23 mouse cellular contexts compared by ENCODE assay signal in genomic region chr4:137271856-137272255, GRCm38 (mm10). TPM values are rescaled to one million over a fixed set of nuclear protein-coding genes. Genes with fewer than 3 reads are reported as not detected.
"Had no signal": no experiment of that assay in that cellular context is flagged by ENCODE, and none has a peak within 500 bp of the region (broad histone marks: within the 10 kb centered on the region; RNA-seq: fewer than 3 reads in every experiment).

No protein-coding gene starts in this region.

- ATAC-seq: liver, postnatal 0 days; lung, postnatal 0 days; midbrain, embryonic 15.5 days had no signal

- H3K4me1 ChIP-seq: limb, embryonic 12.5 days had no signal

- H3K4me3 ChIP-seq: limb, embryonic 12.5 days; limb, embryonic 15.5 days; midbrain, embryonic 12.5 days; midbrain, embryonic 15.5 days; neural tube, embryonic 12.5 days; neural tube, embryonic 15.5 days had no signal

- H3K4me2 ChIP-seq: limb, embryonic 12.5 days; limb, embryonic 15.5 days; liver, embryonic 11.5 days; lung, embryonic 14.5 days; midbrain, embryonic 12.5 days; midbrain, embryonic 15.5 days; neural tube, embryonic 12.5 days; neural tube, embryonic 15.5 days had no signal

- H3K27ac ChIP-seq: limb, embryonic 12.5 days; limb, embryonic 15.5 days; liver, embryonic 14.5 days; macrophage; midbrain, embryonic 12.5 days; midbrain, embryonic 15.5 days; neural tube, embryonic 12.5 days; neural tube, embryonic 15.5 days; stomach, postnatal 0 days had no signal

- DNase-seq: kidney, postnatal 14 days; kidney, postnatal 4 days; left cerebral cortex, postnatal 4 days; liver, postnatal 0 days; lung, embryonic 14.5 days; right cerebral cortex, adult 18-20 months; right cerebral cortex, postnatal 14 days; right cerebral cortex, postnatal 4 days; thymus, adult 2 months; thymus, postnatal 14 days; thymus, postnatal 4 days had no signal

- H3K9me3 ChIP-seq: limb, embryonic 12.5 days; limb, embryonic 15.5 days; midbrain, embryonic 12.5 days; midbrain, embryonic 15.5 days; neural tube, embryonic 12.5 days; neural tube, embryonic 15.5 days had no signal

- H3K36me3 ChIP-seq: limb, embryonic 12.5 days; limb, embryonic 15.5 days; midbrain, embryonic 12.5 days; midbrain, embryonic 15.5 days; neural tube, embryonic 12.5 days; neural tube, embryonic 15.5 days had no signal

- H3K9ac ChIP-seq: limb, embryonic 12.5 days; limb, embryonic 15.5 days; liver, embryonic 14.5 days; liver, postnatal 0 days; lung, embryonic 14.5 days; midbrain, embryonic 12.5 days; midbrain, embryonic 15.5 days; neural tube, embryonic 12.5 days; neural tube, embryonic 15.5 days had no signal

RNA-seq across cellular contexts. Expression of gene Wnt4, which starts 5.4 kb away (rescaled TPM):
- total RNA-seq: megakaryocyte, adult 5-6 weeks had no signal
- polyA plus RNA-seq: macrophage had no signal
